Mouse (Mus musculus): ENCODE measurements around the gene Gm21704. TPM values are rescaled to one million over a fixed set of nuclear protein-coding genes. Genes with fewer than 3 reads are reported as not detected.
"Not testable (repeated sequence)": the region's sequence is repeated elsewhere in the genome, so short reads cannot be mapped to it uniquely, and the experiment has no call there.

Gm21704 gene
- not detected in 2 replicates for polyA plus RNA-seq (2015; fragmentation: Nextera tagmentation; extraction: Ambion mirVana)

DNA sequence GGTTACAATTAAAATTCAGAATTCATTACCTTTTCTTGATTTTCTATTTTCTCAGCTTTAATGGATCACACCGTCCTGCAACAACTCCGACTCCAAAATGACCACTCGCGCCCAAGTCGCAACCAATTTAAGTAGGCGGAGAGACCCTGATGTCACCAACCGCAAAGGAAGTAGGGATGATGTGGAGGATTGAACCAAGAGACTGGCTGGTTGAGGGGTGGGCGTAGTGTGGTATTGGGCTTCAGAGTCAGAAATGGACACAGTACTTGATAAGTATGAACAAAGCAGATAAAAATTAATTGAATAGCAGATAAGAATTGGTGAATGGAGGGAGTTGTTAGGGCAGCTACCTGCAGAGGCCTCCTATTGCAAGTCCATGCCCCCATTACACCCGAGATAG, at the start of gene Gm21704, which contains the start of gene Gm21708:
Gm21704 (minus strand) TSS at position 101 of the 400 bp plus-strand sequence.
Gm21708 (minus strand) TSS at position 101 of the 400 bp plus-strand sequence.
- not testable (repeated sequence) for H3K4me3 ChIP-seq; H3K36me3 ChIP-seq (ENCODE audit: poor library complexity, severe bottlenecking); ATAC-seq; H3K9me3 ChIP-seq (replicated peaks); H3K27me3 ChIP-seq; H3K9ac ChIP-seq; H3K4me2 ChIP-seq; H3K4me1 ChIP-seq; H3K27ac ChIP-seq
- WGBS, result no CpG with 5 or more reads among the region's 9 CpGs

GRCm38 (mm10) chrY:3345229-3345628, 64.7 kb downstream of the Gm21704 start, which contains the start of gene Gm21693:
Gene Gm21693 (minus strand): TSS chrY:3345329.
- H3K4me1 ChIP-seq; H3K9me3 ChIP-seq (replicated peaks); ATAC-seq; H3K9ac ChIP-seq; H3K27me3 ChIP-seq; H3K36me3 ChIP-seq (ENCODE audit: poor library complexity, severe bottlenecking); H3K4me2 ChIP-seq; H3K4me3 ChIP-seq; H3K27ac ChIP-seq: not testable (repeated sequence)
- WGBS, result no CpG with 5 or more reads among the region's 9 CpGs

GRCm38 (mm10) chrY:3340661-3341060, 69.3 kb downstream of the Gm21704 start:
- H3K9ac ChIP-seq; H3K4me1 ChIP-seq; ATAC-seq; H3K27me3 ChIP-seq; H3K36me3 ChIP-seq (ENCODE audit: poor library complexity, severe bottlenecking); H3K9me3 ChIP-seq (replicated peaks); H3K27ac ChIP-seq; H3K4me2 ChIP-seq; H3K4me3 ChIP-seq: not testable (repeated sequence)
- WGBS, result no CpG with 5 or more reads among the region's 11 CpGs

Other genes with a start within 250 kb of the Gm21704 start
- gene Gm21677, start 103.7 kb downstream of the Gm21704 start, polyA plus RNA-seq (2015; fragmentation: Nextera tagmentation; extraction: Ambion mirVana), result not detected in 2 replicates
- not detected in 2 replicates for gene Gm21693, start 64.8 kb downstream of the Gm21704 start, polyA plus RNA-seq (2015; fragmentation: Nextera tagmentation; extraction: Ambion mirVana)
- not detected in 2 replicates for gene Gm21708, start within 50 bp of the Gm21704 start, polyA plus RNA-seq (2015; fragmentation: Nextera tagmentation; extraction: Ambion mirVana)

Measured in forebrain, embryonic 13.5 days (tissue).